Mouse (Mus musculus): ENCODE data around the gene Itgb4.
A peak's percentile ranks its signal among the peaks of the same experiment; 100 is the strongest.

Gene Itgb4

DNA sequence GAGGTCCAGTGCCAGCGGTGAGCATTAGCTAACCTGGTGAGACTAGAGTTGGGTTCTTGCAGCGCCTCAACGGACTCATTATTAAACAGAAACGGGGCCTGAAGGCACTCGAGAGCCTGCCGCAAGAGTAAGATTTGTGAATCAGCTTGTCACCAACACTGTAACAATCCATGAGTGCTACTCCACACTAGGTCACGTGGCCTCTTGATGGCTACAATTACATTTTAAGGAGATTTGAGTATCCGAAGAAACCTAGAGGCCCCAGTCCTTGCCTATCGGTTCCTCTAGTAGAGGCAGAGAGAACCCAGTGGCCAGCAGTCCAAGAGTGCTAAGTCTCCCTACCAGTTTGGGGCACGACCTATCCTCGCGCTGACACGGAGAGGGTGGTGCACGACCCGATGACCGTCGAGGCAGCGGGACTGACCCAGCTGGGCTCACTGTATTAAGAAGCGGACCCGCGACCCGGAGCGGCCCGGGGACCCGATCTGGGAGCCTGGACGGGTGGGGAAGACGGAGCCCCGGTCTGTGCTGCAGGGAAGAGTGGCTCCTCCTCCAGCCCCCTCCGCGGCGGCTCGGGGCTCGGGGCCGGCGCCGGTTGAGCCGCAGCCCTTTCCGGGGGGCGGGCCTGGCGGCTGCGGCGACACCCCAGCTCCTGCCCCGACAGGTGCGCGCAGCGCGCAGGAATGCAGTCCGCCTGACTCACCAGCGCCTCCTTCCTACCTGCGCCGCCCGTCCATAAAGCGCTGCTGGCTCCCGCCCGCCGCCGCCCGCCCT lies at the start of gene Itgb4:
TSS of gene Itgb4 (plus strand) at position 401 of the 774 bp plus-strand sequence.
- DNase-seq (ENCODE audit: low read depth) = no peak

DNA sequence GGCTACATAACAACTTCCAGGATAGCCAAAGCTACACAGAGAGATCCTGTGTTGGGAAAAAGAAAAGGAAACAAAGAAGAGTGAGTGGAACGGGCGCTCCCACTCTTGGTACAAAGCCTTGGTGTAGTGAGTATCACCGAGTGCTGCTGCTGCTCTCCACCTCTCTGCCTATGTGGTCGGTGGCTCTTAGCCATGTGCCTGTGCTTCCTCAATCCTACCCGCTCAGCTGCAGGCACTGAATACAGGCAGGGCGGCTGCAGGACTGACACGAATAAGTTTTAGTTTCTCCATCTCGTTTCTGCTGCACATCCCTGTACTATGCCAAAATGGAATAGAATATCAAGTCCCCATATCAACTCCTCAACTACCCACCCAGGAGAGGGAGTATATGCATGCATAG lies 45.5 kb upstream of the Itgb4 start:
- DNase-seq (ENCODE audit: low read depth) = no peak

DNA sequence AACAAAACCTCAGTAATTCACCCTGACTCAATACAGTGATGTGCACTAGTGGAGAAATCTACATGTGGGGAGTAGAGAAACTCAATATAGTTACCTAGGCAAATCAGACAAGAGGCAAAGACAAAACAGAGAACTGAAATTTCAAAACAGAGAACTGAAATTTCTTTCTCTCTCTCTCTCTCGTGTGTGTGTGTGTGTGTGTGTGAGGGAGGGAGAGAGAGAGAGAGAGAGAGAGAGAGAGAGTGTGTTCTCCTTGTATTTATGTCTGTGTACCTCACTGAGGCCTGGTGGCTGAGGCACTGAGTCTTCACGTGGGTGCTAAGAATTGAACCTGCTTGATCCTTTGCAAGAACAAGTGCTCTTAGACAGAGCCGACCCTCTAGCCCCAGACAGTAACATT lies 44.7 kb upstream of the Itgb4 start:
- no peak for DNase-seq (ENCODE audit: low read depth)

DNA sequence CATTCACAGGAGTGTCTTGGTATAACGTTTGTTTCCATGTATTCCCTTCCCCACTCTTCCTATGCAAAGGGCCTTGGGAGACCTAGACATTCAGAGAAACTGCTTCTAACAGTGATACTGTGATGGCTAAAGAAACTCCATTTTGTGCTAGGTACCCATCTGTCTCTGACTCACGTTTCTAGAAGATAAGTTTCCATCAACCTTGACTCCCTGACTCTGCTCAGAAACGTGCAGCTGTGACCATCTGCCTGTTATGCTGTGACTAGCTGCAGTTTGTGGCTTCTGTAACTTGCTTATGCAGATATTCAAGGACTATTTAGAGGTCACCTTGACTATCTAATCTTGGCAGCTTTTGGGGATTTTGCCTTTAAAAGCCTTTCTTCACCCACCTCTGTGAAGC lies 43.3 kb upstream of the Itgb4 start:
- DNase-seq (ENCODE audit: low read depth) = no peak

- DNase-seq (ENCODE audit: low read depth) = peak; percentile 99
Observed at GRCm38 (mm10) chr11:115933108-115933746, 41.3 kb upstream of the Itgb4 start, which contains the start of the genes Sap30bp and Recql5. Gene Sap30bp (plus strand): TSS chr11:115933282. Gene Recql5 (minus strand): TSS chr11:115933477.

DNA sequence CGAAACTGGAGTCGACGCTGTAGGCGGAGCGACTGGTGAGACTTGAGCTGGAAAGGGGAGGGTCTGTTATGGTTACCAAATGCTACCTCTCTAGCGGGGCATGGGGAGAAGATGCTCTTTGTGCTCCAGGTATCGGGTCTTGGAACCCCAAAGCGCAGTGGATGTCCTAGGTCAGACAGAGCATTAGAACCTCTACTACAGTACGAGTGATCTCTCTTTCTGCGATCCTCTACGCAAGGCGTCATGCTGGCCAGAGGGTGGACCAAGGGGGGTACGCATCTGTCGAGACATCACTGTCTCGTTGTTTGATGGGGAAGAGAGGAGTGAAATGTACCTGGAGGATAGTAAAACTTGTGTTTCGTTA lies 40.8 kb upstream of the Itgb4 start:
- DNase-seq (ENCODE audit: low read depth) = no peak

DNA sequence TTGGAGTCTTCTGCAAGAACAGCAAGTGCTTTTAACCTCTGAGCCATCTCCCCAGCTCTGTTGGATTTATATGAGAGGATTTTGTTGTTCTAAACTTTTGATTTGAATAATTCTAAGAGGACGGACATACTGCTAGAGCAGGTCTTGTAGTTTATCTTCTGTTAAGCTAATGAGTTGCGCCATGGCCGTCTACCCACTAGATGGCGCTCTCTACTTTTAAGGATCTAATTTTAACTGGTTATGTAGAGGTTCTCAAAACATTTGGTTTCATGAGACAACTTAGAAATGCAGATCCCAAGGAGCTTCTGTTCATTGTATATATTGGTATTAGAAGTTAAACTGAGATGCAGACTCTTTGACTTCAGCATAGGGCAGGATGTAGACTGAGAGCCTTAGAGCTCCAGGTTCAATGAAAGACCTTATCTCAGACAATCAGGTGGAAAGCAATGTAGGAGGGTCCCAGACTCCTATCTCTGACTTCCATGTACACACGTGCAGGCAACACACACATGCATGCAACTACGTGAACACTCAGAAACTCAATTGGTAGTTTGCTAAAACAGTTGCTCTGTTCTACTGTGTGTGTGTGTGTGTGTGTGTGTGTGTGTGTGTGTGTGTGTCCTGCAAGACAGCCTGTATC lies 34.7 kb upstream of the Itgb4 start:
- DNase-seq (ENCODE audit: low read depth) = peak; percentile 72

- DNase-seq (ENCODE audit: low read depth) = no peak
Observed at GRCm38 (mm10) chr11:115941980-115942379, 32.5 kb upstream of the Itgb4 start.

GRCm38 (mm10) chr11:115945247-115945646 lies 29.3 kb upstream of the Itgb4 start:
- DNase-seq (ENCODE audit: low read depth) = no peak

GRCm38 (mm10) chr11:115946221-115946828 lies 28.2 kb upstream of the Itgb4 start:
- no peak for DNase-seq (ENCODE audit: low read depth)

DNA sequence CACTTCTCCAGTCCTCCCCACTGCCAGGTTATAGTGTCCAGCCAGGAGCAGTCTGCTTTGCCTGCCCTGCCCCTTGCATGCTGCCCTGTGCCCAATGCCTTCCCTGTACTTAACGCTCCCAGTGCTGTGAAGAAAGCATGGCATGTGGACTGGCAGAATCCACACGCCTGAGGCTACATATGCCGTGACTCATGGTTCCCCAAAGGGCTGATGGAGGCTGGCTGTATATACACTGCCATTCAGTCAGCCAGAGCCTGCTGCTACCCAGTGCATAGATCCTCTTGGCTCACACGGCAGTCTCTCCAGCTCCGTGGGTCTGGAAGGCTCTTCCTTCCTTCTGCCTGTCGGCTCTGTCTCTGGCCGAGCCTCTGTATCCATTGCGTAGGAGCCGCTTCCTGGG lies 26.2 kb upstream of the Itgb4 start:
- DNase-seq (ENCODE audit: low read depth) = no peak

- DNase-seq (ENCODE audit: low read depth) = no peak
Observed at GRCm38 (mm10) chr11:115950719-115951118, 23.8 kb upstream of the Itgb4 start.

DNA sequence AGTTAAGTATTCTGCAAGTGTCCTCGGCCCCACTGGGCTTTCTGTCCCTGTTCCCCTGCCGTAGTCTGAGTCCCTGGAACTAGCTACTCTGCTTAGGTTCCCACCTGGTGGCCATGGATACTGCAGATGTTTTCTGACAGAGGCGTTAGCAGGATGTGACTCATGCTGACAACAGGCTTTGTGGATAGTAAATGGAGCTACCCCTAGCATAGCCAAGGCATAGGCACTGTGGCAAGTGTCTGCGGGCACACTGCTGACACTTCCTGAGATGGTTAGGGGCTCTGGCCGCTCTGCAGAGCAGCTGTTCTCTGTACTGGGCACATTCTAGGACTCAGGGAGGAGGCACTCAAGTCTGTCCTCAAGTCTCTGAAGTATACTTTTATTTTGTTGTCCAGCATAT lies 19.8 kb upstream of the Itgb4 start:
- no peak for DNase-seq (ENCODE audit: low read depth)

DNA sequence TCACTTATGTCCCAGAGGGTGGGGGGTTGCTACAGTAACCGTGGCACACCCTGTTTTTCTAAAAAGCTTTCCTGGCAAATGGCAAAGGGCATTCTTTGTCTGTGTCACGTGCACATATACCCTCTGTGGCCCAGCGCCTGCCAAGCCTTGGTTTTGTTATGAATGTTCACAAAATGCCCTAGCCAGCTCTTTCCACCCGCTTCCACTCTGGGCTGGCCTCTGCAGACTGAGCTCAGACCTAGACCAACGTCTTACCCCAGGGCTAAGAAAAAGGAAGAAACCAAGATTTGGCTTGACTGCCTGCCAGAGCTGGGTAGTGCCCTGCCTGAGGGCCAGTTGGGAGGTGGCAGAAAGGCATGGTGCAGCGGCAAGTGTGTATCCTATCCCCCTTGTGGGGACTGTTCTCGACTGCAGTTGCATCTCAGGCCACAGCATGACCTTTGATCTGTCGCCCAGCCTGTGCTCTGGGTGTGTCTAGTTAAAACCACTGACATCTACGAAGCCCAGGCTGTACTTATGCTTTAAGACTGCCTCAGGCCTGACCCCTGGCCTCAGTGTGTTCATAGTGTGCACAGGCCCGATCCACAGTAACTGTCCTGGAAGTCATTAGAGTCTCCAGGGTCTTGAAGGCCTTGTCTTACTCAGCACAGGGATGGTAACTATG lies 19.2 kb upstream of the Itgb4 start:
- no peak for DNase-seq (ENCODE audit: low read depth)

GRCm38 (mm10) chr11:115956453-115956852 lies 18.1 kb upstream of the Itgb4 start:
- no peak for DNase-seq (ENCODE audit: low read depth)

DNA sequence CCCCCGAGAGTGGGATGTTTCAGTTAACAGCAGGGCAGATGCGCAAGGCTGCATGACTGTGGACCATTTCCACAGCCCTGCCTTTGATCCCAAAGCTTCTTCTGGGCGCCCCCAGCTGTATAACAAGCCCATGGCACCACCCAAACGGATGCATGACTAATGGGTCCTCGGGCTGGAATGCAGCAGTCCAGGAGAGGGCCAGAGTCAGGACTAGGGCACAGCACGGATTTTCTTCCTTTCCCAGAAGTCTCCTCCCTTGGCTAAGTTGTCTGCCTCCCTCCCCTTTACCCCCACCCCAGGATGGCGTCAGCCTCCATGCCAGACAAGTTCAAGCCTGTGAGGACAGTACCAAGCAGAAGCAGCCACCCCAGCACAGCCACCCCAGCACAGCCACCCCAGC lies 16.5 kb upstream of the Itgb4 start:
- no peak for DNase-seq (ENCODE audit: low read depth)

GRCm38 (mm10) chr11:115959018-115959417 lies 15.5 kb upstream of the Itgb4 start:
- no peak for DNase-seq (ENCODE audit: low read depth)

GRCm38 (mm10) chr11:115962651-115963412 lies 11.7 kb upstream of the Itgb4 start:
- DNase-seq (ENCODE audit: low read depth) = no peak

- no peak for DNase-seq (ENCODE audit: low read depth)
Observed at GRCm38 (mm10) chr11:115964977-115965604, 9.4 kb upstream of the Itgb4 start.

DNA sequence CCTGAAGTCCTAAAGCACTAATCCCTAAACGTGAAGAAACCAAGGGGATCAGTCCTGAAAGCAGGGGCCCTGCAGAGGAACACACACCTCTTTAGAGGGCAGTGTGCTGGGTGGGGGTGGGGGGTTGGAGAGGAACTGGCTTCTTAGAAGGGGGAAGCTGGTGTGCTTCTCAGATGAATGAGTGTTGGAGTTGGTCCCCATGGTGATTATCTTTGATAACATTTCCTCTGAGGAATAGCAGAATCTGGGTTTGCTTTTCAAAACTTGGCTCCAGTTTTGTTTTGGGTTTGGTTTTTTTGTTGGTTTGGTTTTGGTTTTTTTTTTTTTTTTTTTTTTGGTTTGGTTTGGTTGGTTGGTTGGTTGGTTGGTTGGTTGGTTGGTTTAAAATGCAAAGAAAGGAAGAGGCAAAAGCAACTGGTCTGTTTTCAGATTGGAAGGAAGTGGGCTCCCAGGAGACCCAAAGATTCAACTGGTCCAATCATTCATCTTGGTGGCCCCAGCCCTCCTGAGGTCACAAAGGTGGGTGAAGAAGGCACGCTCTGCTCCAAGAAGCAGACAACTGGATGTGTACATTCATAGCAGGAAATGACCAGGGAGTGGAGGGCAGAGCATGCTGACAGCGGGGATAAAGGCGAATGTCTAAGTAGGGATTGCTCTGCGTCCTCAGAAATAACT lies 5.6 kb upstream of the Itgb4 start:
- no peak for DNase-seq (ENCODE audit: low read depth)
